Mouse (Mus musculus) G1E (cell line): ENCODE measurements at regions not wholly inside any gene's neighbourhood (a gene's known extent, or its start where the extent isn't known, plus 50 kb on each side); places are given as distances from the start of the nearest gene placed in this dataset.

Experiments
- CTCF ChIP-seq: IDR thresholded peaks from 2 replicates; pipeline ENCODE4 v1.5.1; 2012; ENCODE audit warnings: low read depth, low read length, inconsistent platforms, mixed read lengths
- GATA1 ChIP-seq: IDR thresholded peaks from 2 replicates; pipeline ENCODE4 v1.6.1; 2012; ENCODE audit warnings: borderline replicate concordance, low read length, inconsistent platforms, mixed read lengths
- GATA2 ChIP-seq: IDR thresholded peaks from 2 replicates; pipeline ENCODE4 v1.6.1; 2012; ENCODE audit warnings: low read depth, low read length, inconsistent platforms, borderline replicate concordance
- POLR2AphosphoS5 ChIP-seq: IDR thresholded peaks from 2 replicates; pipeline ENCODE4 v1.6.1; 2012; ENCODE audit warnings: low read depth, low read length, inconsistent platforms; ENCODE audit not compliant: insufficient replicate concordance
- TAL1 ChIP-seq: conservative IDR thresholded peaks from 2 replicates; pipeline ENCODE4 v1.6.1; 2012; ENCODE audit warnings: low read depth, low read length, inconsistent platforms, mixed read lengths

DNA sequence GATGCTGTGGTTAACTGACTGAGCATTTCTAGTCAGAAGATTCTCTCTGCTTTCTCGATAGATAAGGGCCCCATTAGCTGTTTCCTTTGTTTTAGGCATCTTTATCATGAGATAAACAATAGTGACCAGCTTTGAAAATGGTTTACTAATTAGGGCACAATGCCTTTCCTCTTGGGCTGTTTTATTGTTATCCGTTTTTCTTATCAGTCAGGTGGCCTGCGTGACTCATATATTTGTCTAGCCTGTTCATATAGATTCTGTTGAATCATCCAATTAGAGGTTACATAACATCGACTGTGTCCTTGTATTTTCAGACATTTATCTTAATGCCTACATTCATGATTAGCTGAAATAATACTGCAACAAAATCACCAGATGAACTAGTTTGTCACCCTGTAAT is 531.1 kb downstream of the Gm11232 start:
- no peak for TF ChIP-seq GATA1
- TF ChIP-seq CTCF: no peak
- TF ChIP-seq POLR2AphosphoS5: no peak
- TF ChIP-seq TAL1: no peak
- no peak for TF ChIP-seq GATA2
